Mouse (Mus musculus) heart, embryonic 14.5 days (tissue): ENCODE results near the gene Pin1rt1. TPM values are rescaled to one million over a fixed set of nuclear protein-coding genes. Genes with fewer than 3 reads are reported as not detected.

Experiments used
- ATAC-seq: fragments of 200-750 bp; cut with Nextera tagmentation; 2 replicates; pipeline ENCODE4 v1.8.0; 2017; ENCODE audit warnings: low read depth, moderate TSS enrichment; ENCODE audit not compliant: insufficient number of reproducible peaks, insufficient read depth, low FRiP score
- H3K27ac ChIP-seq, 2 experiments: fragments of 200-500 bp in 1 of 2; fragments of 300-500 bp in 1 of 2; sonication (generic) in 1 of 2; replicated peaks in 1 of 2; 2 replicates each; pipeline ENCODE4 v1.5.1; 2012 to 2014; ENCODE audit warnings: low read depth in 2 of 2, low read length in 2 of 2, control low read depth in 1 of 2, mild to moderate bottlenecking in 1 of 2, mixed read lengths in 1 of 2; ENCODE audit not compliant: control insufficient read depth in 1 of 2, insufficient read depth in 1 of 2
- H3K27me3 ChIP-seq: fragments of 300-500 bp; sonication (generic); 2 replicates; pipeline ENCODE4 v1.6.1; 2014; ENCODE audit warnings: mild to moderate bottlenecking, low read length, control low read depth; ENCODE audit not compliant: control insufficient read depth, insufficient read depth
- H3K36me3 ChIP-seq: fragments of 300-500 bp; sonication (generic); 2 replicates; pipeline ENCODE4 v1.6.1; 2014; ENCODE audit warnings: mild to moderate bottlenecking, control low read depth, low read length, mixed read lengths; ENCODE audit not compliant: control insufficient read depth, insufficient read depth
- H3K4me1 ChIP-seq, 2 experiments: fragments of 200-500 bp in 1 of 2; fragments of 300-500 bp in 1 of 2; sonication (generic) in 1 of 2; 2 replicates each; pipeline ENCODE4 v1.6.1; 2012 to 2014; ENCODE audit warnings: low read length in 2 of 2, control low read depth in 1 of 2, mixed read lengths in 1 of 2; ENCODE audit not compliant: control insufficient read depth in 2 of 2, insufficient read depth in 2 of 2
- H3K4me2 ChIP-seq: fragments of 300-500 bp; sonication (generic); 2 replicates; pipeline ENCODE4 v1.6.1; 2014; ENCODE audit warnings: mild to moderate bottlenecking, low read length
- H3K4me3 ChIP-seq, 2 experiments: fragments of 200-500 bp in 1 of 2; fragments of 300-500 bp in 1 of 2; sonication (generic) in 1 of 2; 2 replicates each; pipeline ENCODE4 v1.5.1; 2012 to 2014; ENCODE audit warnings: low read length in 2 of 2, mild to moderate bottlenecking in 2 of 2, control low read depth in 1 of 2, low read depth in 1 of 2, moderate library complexity in 1 of 2; ENCODE audit not compliant: control insufficient read depth in 1 of 2, insufficient read depth in 1 of 2
- H3K9ac ChIP-seq: fragments of 300-500 bp; sonication (generic); 2 replicates; pipeline ENCODE4 v1.6.1; 2014; ENCODE audit warnings: mild to moderate bottlenecking, low read length
- H3K9me3 ChIP-seq: fragments of 300-500 bp; sonication (generic); 2 replicates; pipeline ENCODE4 v1.6.1; 2016; ENCODE audit warnings: low read length, control low read depth; ENCODE audit not compliant: control insufficient read depth
- WGBS: fragments of 180-500 bp; shearing (Covaris S2); extraction: QIAGEN DNeasy Blood & Tissue Kit; methylation state at CpG from one replicate; pipeline ENCODE4 v1.1.7; 2014; 5-methylcytosine and 5-hydroxymethylcytosine counted together
- polyA plus RNA-seq: library from polyadenylated mRNA; unstranded; fragments of >200 nt; fragmentation: Nextera tagmentation; extraction: Ambion mirVana; gene quantifications from 2 replicates; pipeline ENCODE4 v1.2.1, GENCODE M21; 2014

Pin1rt1 gene
- polyA plus RNA-seq, 1 experiment from 2014 or later, result not detected

GRCm38 (mm10) chr2:104732562-104733256 is 16.5 kb upstream of the Pin1rt1 start:
- WGBS, result 76% methylated on average over 7 of the region's 7 CpGs
- no peak for ATAC-seq

GRCm38 (mm10) chr2:104732033-104732444 is 15.9 kb upstream of the Pin1rt1 start:
- WGBS, result 78% methylated on average over 9 of the region's 9 CpGs
- no peak overlapping the region for H3K4me2 ChIP-seq
- no peak overlapping the region for H3K4me3 ChIP-seq
- H3K27me3 ChIP-seq, result no peaks in the 10 kb centered on the region
- H3K9me3 ChIP-seq, result no peaks in the 10 kb centered on the region
- no peak overlapping the region for H3K9ac ChIP-seq
- no peak for ATAC-seq
- H3K27ac ChIP-seq, result no peak overlapping the region
- no peaks in the 10 kb centered on the region for H3K4me1 ChIP-seq
- no peaks in the 10 kb centered on the region for H3K36me3 ChIP-seq

More at GRCm38 (mm10) chr2:104732562-104733256, 16.5 kb upstream of the Pin1rt1 start:
- H3K9me3 ChIP-seq, result no peaks in the 10 kb centered on the region
- no peaks in the 10 kb centered on the region for H3K36me3 ChIP-seq
- H3K4me3 ChIP-seq, result no peak overlapping the region
- no peaks in the 10 kb centered on the region for H3K27me3 ChIP-seq
- H3K9ac ChIP-seq, result no peak overlapping the region
- H3K4me2 ChIP-seq, result no peak overlapping the region
- H3K27ac ChIP-seq, result no peak overlapping the region
- H3K4me1 ChIP-seq, result no peaks in the 10 kb centered on the region

- Histone ChIP-seq H3K9ac (no peak overlapping the region), H3K36me3 (no peaks in the 10 kb centered on the region), H3K4me3 (no peak overlapping the region), H3K9me3 (no peaks in the 10 kb centered on the region), H3K4me2 (no peak overlapping the region), H3K27ac (no peak overlapping the region), H3K27me3 (no peaks in the 10 kb centered on the region), H3K4me1 (no peaks in the 10 kb centered on the region)
- ATAC-seq, result no peak
- WGBS, result 61% methylated on average over 1 of the region's 1 CpGs
Measured at GRCm38 (mm10) chr2:104727369-104727768, 11.2 kb upstream of the Pin1rt1 start.

GRCm38 (mm10) chr2:104722021-104722420 is 5.8 kb upstream of the Pin1rt1 start:
- H3K4me2 ChIP-seq, result no peak overlapping the region
- H3K9ac ChIP-seq, result no peak overlapping the region
- ATAC-seq, result no peak
- H3K27ac ChIP-seq, result no peak overlapping the region
- no peak overlapping the region for H3K4me3 ChIP-seq
- no peaks in the 10 kb centered on the region for H3K4me1 ChIP-seq
- no peaks in the 10 kb centered on the region for H3K36me3 ChIP-seq
- no peaks in the 10 kb centered on the region for H3K27me3 ChIP-seq
- 87% methylated on average over 3 of the region's 3 CpGs for WGBS
- H3K9me3 ChIP-seq, result no peaks in the 10 kb centered on the region

GRCm38 (mm10) chr2:104717827-104718226 is 1.6 kb upstream of the Pin1rt1 start:
- no peak for ATAC-seq
- 70% methylated on average over 4 of the region's 4 CpGs for WGBS
- no peak overlapping the region for H3K4me3 ChIP-seq

GRCm38 (mm10) chr2:104717231-104717735 is 1.1 kb upstream of the Pin1rt1 start:
- no peak overlapping the region for H3K9ac ChIP-seq
- H3K36me3 ChIP-seq, result no peaks in the 10 kb centered on the region
- H3K4me2 ChIP-seq, result no peak overlapping the region
- no peaks in the 10 kb centered on the region for H3K9me3 ChIP-seq
- H3K27me3 ChIP-seq, result no peaks in the 10 kb centered on the region
- H3K27ac ChIP-seq, result no peak overlapping the region
- ATAC-seq, result no peak
- H3K4me1 ChIP-seq, result no peaks in the 10 kb centered on the region
- WGBS, result 86% methylated on average over 2 of the region's 2 CpGs
- no peak overlapping the region for H3K4me3 ChIP-seq

More at GRCm38 (mm10) chr2:104717827-104718226, 1.6 kb upstream of the Pin1rt1 start:
- Histone ChIP-seq H3K27ac (no peak overlapping the region), H3K9ac (no peak overlapping the region), H3K4me2 (no peak overlapping the region), H3K9me3 (no peaks in the 10 kb centered on the region), H3K27me3 (no peaks in the 10 kb centered on the region), H3K36me3 (no peaks in the 10 kb centered on the region), H3K4me1 (no peaks in the 10 kb centered on the region)

- H3K9ac ChIP-seq, result no peak overlapping the region
- no peak overlapping the region for H3K4me3 ChIP-seq
- no peak overlapping the region for H3K4me2 ChIP-seq
- H3K4me1 ChIP-seq, result peaks cover 5 to 17% of the 10 kb centered on the region in 2 experiments
- H3K9me3 ChIP-seq, result no peaks in the 10 kb centered on the region
- no peaks in the 10 kb centered on the region for H3K36me3 ChIP-seq
- no peaks in the 10 kb centered on the region for H3K27me3 ChIP-seq
- H3K27ac ChIP-seq, result no peak overlapping the region
- 34% methylated on average over 15 of the region's 15 CpGs for WGBS
- ATAC-seq, result no peak
Measured at GRCm38 (mm10) chr2:104714254-104714691, 1.9 kb downstream of the Pin1rt1 start.

GRCm38 (mm10) chr2:104712486-104712809 is 3.7 kb downstream of the Pin1rt1 start:
- WGBS, result 4% methylated on average over 7 of the region's 7 CpGs
- ATAC-seq, result no peak
- no peaks in the 10 kb centered on the region for H3K27me3 ChIP-seq
- H3K27ac ChIP-seq, result peak overlapping the region; percentile 42 to 78; a peak in 2 of 4 replicates
- peak overlapping the region; percentile 82 for H3K9ac ChIP-seq
- H3K9me3 ChIP-seq, result no peaks in the 10 kb centered on the region
- H3K36me3 ChIP-seq, result no peaks in the 10 kb centered on the region
- H3K4me3 ChIP-seq, result peak overlapping the region; percentile 84 to 89
- H3K4me1 ChIP-seq, result peaks cover 5 to 17% of the 10 kb centered on the region in 2 experiments
- peak overlapping the region; percentile 65 for H3K4me2 ChIP-seq
